Mouse (Mus musculus): ENCODE measurements around the gene Naa50. TPM values are rescaled to one million over a fixed set of nuclear protein-coding genes. Genes with fewer than 3 reads are reported as not detected.
A peak's percentile ranks its signal among the peaks of the same experiment; 100 is the strongest.

Gene Naa50
- total and polyA plus RNA-seq, 2 experiments from 2014 or later, result 10.1 to 56.3 TPM

DNA sequence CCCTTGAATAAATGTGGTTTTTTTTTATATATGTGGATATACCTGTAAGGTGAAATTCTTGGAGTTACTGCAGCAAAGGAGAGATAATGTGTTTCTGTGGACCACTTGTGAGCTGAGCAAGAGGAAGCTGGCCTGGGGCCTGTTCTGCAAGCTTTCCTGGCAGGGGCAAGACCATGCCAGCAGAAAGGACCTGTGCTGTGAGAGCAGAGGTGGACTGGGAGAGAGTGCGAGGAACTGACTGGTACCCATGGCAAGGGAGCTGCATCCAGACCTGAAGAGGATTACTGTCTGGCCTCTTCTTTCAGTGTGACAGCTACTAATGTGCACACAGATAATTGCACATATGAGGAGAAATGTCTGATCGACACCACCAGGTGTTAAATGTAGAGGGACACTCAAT is 51.3 kb downstream of the Naa50 start:
- DNase-seq (ENCODE audit: low spot score), result no peak
- H3K27me3 ChIP-seq (ENCODE audit: insufficient read depth, low read length), result no peaks in the 10 kb centered on the region
- TF ChIP-seq CTCF (IDR thresholded peaks at IDR 0.05; ENCODE audit: low read depth), result no peak
- H3K9ac ChIP-seq (replicated peaks; ENCODE audit: low read length), result no peak overlapping the region
- H3K9me3 ChIP-seq (ENCODE audit: low read length), result no peaks in the 10 kb centered on the region
- H3K27ac ChIP-seq, result no peak overlapping the region
- H3K4me2 ChIP-seq (ENCODE audit: low read depth, low read length), result no peak overlapping the region
- 92% methylated on average over 2 of the region's 2 CpGs for WGBS
- no peaks in the 10 kb centered on the region for H3K4me1 ChIP-seq (ENCODE audit: insufficient read depth, low read length)
- no peak overlapping the region for H3K4me3 ChIP-seq (ENCODE audit: low read length)
- ATAC-seq, result no peak
- no peaks in the 10 kb centered on the region for H3K36me3 ChIP-seq (ENCODE audit: insufficient read depth, low read length)

GRCm38 (mm10) chr16:44199066-44199703 is 59.6 kb downstream of the Naa50 start:
- ATAC-seq (no peak), DNase-seq (ENCODE audit: low spot score) (no peak)
- H3K4me2 ChIP-seq (ENCODE audit: low read depth, low read length), result no peak overlapping the region
- H3K9me3 ChIP-seq (ENCODE audit: low read length), result no peaks in the 10 kb centered on the region
- no peak overlapping the region for H3K4me3 ChIP-seq (ENCODE audit: low read length)
- H3K27me3 ChIP-seq (ENCODE audit: insufficient read depth, low read length), result no peaks in the 10 kb centered on the region
- H3K4me1 ChIP-seq (ENCODE audit: insufficient read depth, low read length), result no peaks in the 10 kb centered on the region
- peaks cover 11% of the 10 kb centered on the region; the same call in 1 of the 2 replicates for H3K36me3 ChIP-seq (ENCODE audit: insufficient read depth, low read length)
- no peak overlapping the region for H3K27ac ChIP-seq
- H3K9ac ChIP-seq (replicated peaks; ENCODE audit: low read length), result no peak overlapping the region
- TF ChIP-seq CTCF (IDR thresholded peaks at IDR 0.05; ENCODE audit: low read depth), result no peak
- 86% methylated on average over 14 of the region's 14 CpGs for WGBS

GRCm38 (mm10) chr16:44200146-44200545 is 60.5 kb downstream of the Naa50 start:
- no peak overlapping the region for H3K4me3 ChIP-seq (ENCODE audit: low read length)
- 90% methylated on average over 4 of the region's 4 CpGs for WGBS
- peaks cover 11% of the 10 kb centered on the region; the same call in 1 of the 2 replicates for H3K36me3 ChIP-seq (ENCODE audit: insufficient read depth, low read length)
- no peak overlapping the region for H3K9ac ChIP-seq (replicated peaks; ENCODE audit: low read length)
- H3K4me1 ChIP-seq (ENCODE audit: insufficient read depth, low read length), result no peaks in the 10 kb centered on the region
- no peak overlapping the region for H3K4me2 ChIP-seq (ENCODE audit: low read depth, low read length)
- H3K27me3 ChIP-seq (ENCODE audit: insufficient read depth, low read length), result no peaks in the 10 kb centered on the region
- no peak for TF ChIP-seq CTCF (IDR thresholded peaks at IDR 0.05; ENCODE audit: low read depth)
- ATAC-seq (no peak), DNase-seq (ENCODE audit: low spot score) (no peak)
- no peak overlapping the region for H3K27ac ChIP-seq
- H3K9me3 ChIP-seq (ENCODE audit: low read length), result no peaks in the 10 kb centered on the region

DNA sequence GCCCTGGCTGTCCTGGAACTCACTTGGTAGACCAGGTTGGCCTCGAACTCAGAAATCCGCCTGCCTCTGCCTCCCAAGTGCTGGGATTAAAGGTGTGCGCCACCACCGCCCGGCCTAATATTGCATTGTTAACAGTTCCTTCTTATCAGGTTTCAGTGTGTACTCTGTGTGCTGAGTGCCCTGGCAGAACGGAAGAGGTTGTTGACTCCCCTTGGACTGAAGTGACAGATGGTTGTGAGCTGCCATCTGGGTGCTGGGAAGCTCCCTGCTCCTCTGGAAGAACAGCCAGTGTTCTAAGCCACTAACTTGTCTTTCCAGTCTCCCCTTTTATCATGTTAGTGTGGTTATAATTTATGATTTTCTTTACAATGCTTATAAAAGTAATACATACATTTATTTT is 64.7 kb downstream of the Naa50 start:
- Histone ChIP-seq H3K36me3 (ENCODE audit: insufficient read depth, low read length) (peaks cover 22% of the 10 kb centered on the region; the same call in 1 of the 2 replicates), H3K9ac (replicated peaks; ENCODE audit: low read length) (no peak overlapping the region), H3K27ac (no peak overlapping the region), H3K27me3 (ENCODE audit: insufficient read depth, low read length) (no peaks in the 10 kb centered on the region), H3K9me3 (ENCODE audit: low read length) (no peaks in the 10 kb centered on the region), H3K4me2 (ENCODE audit: low read depth, low read length) (no peak overlapping the region), H3K4me1 (ENCODE audit: insufficient read depth, low read length) (no peaks in the 10 kb centered on the region), H3K4me3 (ENCODE audit: low read length) (no peak overlapping the region)
- WGBS, result 87% methylated on average over 6 of the region's 6 CpGs
- no peak for ATAC-seq
- no peak for TF ChIP-seq CTCF (IDR thresholded peaks at IDR 0.05; ENCODE audit: low read depth)
- peak; percentile 14 for DNase-seq (ENCODE audit: low spot score)

DNA sequence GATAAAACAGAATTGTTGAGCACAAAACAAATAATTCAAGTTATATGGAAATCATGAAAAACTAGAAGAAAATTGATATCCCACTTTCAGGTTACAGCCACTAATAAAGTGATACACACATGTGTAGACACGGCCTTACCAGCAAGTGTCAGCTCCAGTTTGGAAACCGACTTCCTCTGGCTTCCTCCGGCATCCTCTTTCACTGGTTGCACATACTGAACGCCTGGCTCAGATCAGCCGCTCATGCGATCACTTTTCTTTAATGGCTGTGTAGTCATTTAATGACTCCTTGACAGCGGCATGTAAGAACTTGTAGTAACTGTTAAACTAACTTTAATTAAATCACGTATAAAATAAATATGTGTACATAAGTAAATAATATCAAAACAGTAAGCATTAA is 66.3 kb downstream of the Naa50 start:
- no peaks in the 10 kb centered on the region for H3K27me3 ChIP-seq (ENCODE audit: insufficient read depth, low read length)
- DNase-seq (ENCODE audit: low spot score), result no peak
- H3K4me3 ChIP-seq (ENCODE audit: low read length), result no peak overlapping the region
- H3K36me3 ChIP-seq (ENCODE audit: insufficient read depth, low read length), result peaks cover 21% of the 10 kb centered on the region; the same call in 1 of the 2 replicates
- no peak overlapping the region for H3K4me2 ChIP-seq (ENCODE audit: low read depth, low read length)
- ATAC-seq, result no peak
- H3K4me1 ChIP-seq (ENCODE audit: insufficient read depth, low read length), result no peaks in the 10 kb centered on the region
- H3K9me3 ChIP-seq (ENCODE audit: low read length), result no peaks in the 10 kb centered on the region
- H3K27ac ChIP-seq, result no peak overlapping the region
- 88% methylated on average over 8 of the region's 8 CpGs for WGBS
- TF ChIP-seq CTCF (IDR thresholded peaks at IDR 0.05; ENCODE audit: low read depth), result no peak
- no peak overlapping the region for H3K9ac ChIP-seq (replicated peaks; ENCODE audit: low read length)

DNA sequence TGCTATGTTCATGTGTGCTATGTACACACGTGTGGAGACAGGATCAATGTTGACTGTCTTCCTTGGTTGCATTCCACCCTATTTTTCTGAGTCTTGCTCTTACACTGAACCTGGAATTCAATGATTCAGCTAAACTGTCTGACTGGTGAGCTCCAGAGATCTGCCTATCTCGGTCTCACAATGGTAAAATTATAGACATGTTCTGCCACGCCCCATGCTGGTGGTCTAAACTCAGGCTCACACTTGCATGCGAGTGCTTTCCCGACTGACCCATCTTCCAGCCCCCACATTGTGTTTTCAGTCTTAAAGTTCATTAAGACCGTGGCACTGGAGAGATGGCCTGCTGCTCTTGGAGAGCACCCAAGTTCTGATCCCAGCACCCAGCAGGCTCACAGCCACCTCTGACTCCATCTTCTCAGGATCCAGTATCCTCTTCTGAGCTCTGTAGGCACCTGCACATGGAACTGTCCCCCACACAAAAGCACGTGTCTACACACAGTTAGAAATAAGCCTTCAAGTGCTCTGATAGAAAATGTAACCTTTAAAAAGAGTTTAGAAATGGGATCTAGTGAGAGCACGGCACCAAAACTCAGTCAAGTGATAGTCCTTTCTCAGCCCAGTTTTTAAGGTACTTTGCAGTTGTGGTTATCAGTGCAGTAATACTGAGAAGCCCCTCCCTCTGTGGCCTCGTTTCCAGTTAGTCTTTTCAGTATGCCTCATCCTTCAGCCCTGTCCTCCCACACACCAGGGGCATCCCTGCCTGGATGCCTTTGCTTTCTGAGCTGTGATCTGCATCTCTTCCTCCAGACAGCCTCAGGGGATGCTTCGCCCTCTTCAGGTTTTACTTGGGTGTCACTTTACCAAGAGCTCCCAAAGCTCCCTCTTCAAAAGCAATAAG is 70.8 kb downstream of the Naa50 start:
- Histone ChIP-seq H3K9me3 (ENCODE audit: low read length) (no peaks in the 10 kb centered on the region), H3K27ac (no peak overlapping the region), H3K36me3 (ENCODE audit: insufficient read depth, low read length) (peaks cover 34% of the 10 kb centered on the region), H3K4me2 (ENCODE audit: low read depth, low read length) (no peak overlapping the region), H3K4me1 (ENCODE audit: insufficient read depth, low read length) (no peaks in the 10 kb centered on the region), H3K27me3 (ENCODE audit: insufficient read depth, low read length) (no peaks in the 10 kb centered on the region), H3K9ac (replicated peaks; ENCODE audit: low read length) (no peak overlapping the region), H3K4me3 (ENCODE audit: low read length) (no peak overlapping the region)
- 76% methylated on average over 10 of the region's 10 CpGs for WGBS
- no peak for TF ChIP-seq CTCF (IDR thresholded peaks at IDR 0.05; ENCODE audit: low read depth)
- no peak for ATAC-seq
- DNase-seq (ENCODE audit: low spot score), result no peak

DNA sequence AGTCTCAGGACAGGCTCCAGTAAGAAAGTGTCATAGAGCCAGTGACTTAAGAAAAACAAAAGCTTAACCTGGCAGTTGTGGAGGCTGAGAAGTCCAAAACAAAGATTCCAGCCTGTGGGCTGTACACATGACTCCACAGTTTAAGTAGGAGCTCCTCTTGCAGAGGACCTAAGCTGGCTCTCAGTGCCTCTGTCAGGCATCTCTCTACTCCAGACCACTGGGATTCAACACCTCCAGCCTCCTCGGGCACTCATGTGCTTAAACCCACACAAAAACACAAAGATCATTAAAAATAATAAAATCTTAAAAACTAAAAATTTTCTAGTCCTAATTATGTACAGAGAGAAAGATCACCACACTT is 71.4 kb downstream of the Naa50 start:
- Histone ChIP-seq H3K36me3 (ENCODE audit: insufficient read depth, low read length) (peaks cover 40% of the 10 kb centered on the region), H3K27me3 (ENCODE audit: insufficient read depth, low read length) (no peaks in the 10 kb centered on the region), H3K4me2 (ENCODE audit: low read depth, low read length) (no peak overlapping the region), H3K4me1 (ENCODE audit: insufficient read depth, low read length) (no peaks in the 10 kb centered on the region), H3K27ac (no peak overlapping the region), H3K4me3 (ENCODE audit: low read length) (no peak overlapping the region), H3K9me3 (ENCODE audit: low read length) (no peaks in the 10 kb centered on the region), H3K9ac (replicated peaks; ENCODE audit: low read length) (no peak overlapping the region)
- 91% methylated on average over 1 of the region's 1 CpGs for WGBS
- no peak for TF ChIP-seq CTCF (IDR thresholded peaks at IDR 0.05; ENCODE audit: low read depth)
- DNase-seq (ENCODE audit: low spot score) (no peak), ATAC-seq (no peak)

All from hindbrain, postnatal 0 days (tissue).